Mouse (Mus musculus): ENCODE measurements around the gene Tsc22d3. TPM values are rescaled to one million over a fixed set of nuclear protein-coding genes. Genes with fewer than 3 reads are reported as not detected.

Tsc22d3 gene
- polyA plus RNA-seq, 1 experiment from 2014 or later, result 209 TPM

DNA sequence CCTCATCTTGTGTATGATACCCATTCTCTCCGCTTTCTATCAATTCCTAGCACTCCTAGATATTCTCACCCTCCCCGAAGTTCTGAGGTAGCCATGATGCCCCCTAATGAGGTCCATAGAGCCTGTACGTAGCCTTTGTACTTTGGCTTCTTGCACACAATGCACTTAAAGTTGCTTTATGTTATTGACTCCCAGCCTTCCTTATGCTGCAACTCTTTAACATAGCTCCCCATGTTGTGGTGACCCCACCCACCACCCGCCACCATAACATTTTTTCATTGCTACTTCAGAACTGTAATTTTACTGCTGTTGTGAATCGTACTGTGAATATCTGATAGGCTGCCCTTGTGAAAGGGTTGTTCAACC lies 74.2 kb downstream of the Tsc22d3 start:
- ATAC-seq (ENCODE audit: insufficient number of reproducible peaks, insufficient read depth, low FRiP score, low read depth), result no peak
- H3K9me3 ChIP-seq (ENCODE audit: control insufficient read depth, low read length), result no peaks in the 10 kb centered on the region
- H3K4me3 ChIP-seq (ENCODE audit: control insufficient read depth in 1 of 2, insufficient read depth in 1 of 2, low read depth in 1 of 2, low read length in 2 of 2), result no peak overlapping the region
- H3K4me2 ChIP-seq (ENCODE audit: low read length), result no peak overlapping the region
- no peaks in the 10 kb centered on the region for H3K4me1 ChIP-seq (ENCODE audit: control insufficient read depth in 2 of 2, insufficient read depth in 2 of 2, low read length in 2 of 2)
- no peak overlapping the region for H3K9ac ChIP-seq (ENCODE audit: low read length)
- H3K36me3 ChIP-seq (ENCODE audit: control insufficient read depth, insufficient read depth, low read length), result no peaks in the 10 kb centered on the region
- no peaks in the 10 kb centered on the region; the same call in 1 of the 2 replicates for H3K27me3 ChIP-seq (ENCODE audit: control insufficient read depth, insufficient read depth, low read length)
- no peak overlapping the region for H3K27ac ChIP-seq (replicated peaks in 1 of 2; ENCODE audit: control insufficient read depth in 1 of 2, insufficient read depth in 1 of 2, low read depth in 2 of 2, low read length in 2 of 2)
- WGBS, result 85% methylated on average over 5 of the region's 5 CpGs

DNA sequence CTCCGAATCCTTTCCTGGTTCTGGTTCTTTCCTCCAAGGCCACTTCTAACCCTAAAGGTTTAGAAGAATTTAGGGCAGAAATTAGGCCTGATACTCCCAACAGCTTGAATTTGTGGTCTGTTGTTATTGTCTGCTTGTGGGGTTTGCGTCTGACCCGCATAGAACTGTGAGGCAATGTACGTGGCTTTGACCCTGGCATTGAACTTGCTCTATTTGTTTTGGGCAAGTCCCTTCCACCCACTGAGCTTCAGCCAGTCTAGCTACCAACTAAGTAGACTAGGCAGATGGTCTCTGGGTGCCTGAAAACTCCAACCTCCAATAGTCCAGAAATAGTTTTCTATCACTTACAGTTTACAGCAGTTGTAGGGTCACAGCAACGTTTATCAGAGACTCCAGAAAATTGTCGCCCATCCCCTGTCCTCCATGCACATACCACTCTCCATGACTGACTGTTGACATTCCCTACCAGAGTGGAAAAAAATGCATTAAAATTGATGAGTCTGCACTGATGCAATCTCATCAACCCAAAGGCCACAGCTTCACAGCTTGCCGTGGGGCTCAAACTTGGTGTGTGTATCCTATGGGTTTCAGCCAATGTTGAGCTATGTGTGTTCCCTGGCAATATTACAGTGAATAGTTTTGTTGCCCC lies 74.7 kb downstream of the Tsc22d3 start:
- peaks cover 1 to 4% of the 10 kb centered on the region in 2 experiments; a peak in 2 of 4 replicates for H3K4me1 ChIP-seq (ENCODE audit: control insufficient read depth in 2 of 2, insufficient read depth in 2 of 2, low read length in 2 of 2)
- no peak for ATAC-seq (ENCODE audit: insufficient number of reproducible peaks, insufficient read depth, low FRiP score, low read depth)
- 71% methylated on average over 7 of the region's 7 CpGs for WGBS
- H3K4me2 ChIP-seq (ENCODE audit: low read length), result no peak overlapping the region
- no peaks in the 10 kb centered on the region; the same call in 1 of the 2 replicates for H3K27me3 ChIP-seq (ENCODE audit: control insufficient read depth, insufficient read depth, low read length)
- H3K36me3 ChIP-seq (ENCODE audit: control insufficient read depth, insufficient read depth, low read length), result no peaks in the 10 kb centered on the region
- no peak overlapping the region for H3K4me3 ChIP-seq (ENCODE audit: control insufficient read depth in 1 of 2, insufficient read depth in 1 of 2, low read depth in 1 of 2, low read length in 2 of 2)
- H3K9ac ChIP-seq (ENCODE audit: low read length), result no peak overlapping the region
- H3K27ac ChIP-seq (replicated peaks in 1 of 2; ENCODE audit: control insufficient read depth in 1 of 2, insufficient read depth in 1 of 2, low read depth in 2 of 2, low read length in 2 of 2), result no peak overlapping the region
- no peaks in the 10 kb centered on the region for H3K9me3 ChIP-seq (ENCODE audit: control insufficient read depth, low read length)

DNA sequence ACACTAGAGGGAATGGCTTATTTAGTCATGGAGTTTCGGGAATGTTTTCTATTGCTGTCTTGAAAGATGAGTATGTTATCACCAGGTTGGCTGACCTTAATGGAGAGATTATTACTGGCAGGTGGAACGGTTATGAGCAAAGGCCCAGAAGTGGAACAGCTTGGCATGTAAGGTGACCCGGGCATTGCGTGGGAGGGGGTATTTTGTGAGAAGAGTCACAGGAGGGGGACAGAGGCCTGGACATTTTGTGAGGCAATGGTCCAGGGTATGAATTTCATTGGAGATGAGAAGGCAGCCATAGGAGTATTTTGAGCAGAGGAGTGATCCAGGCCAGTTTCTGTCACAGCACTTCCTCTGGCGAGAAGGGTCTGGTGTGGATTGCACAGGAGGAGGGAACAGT lies 76.2 kb downstream of the Tsc22d3 start:
- H3K9ac ChIP-seq (ENCODE audit: low read length), result no peak overlapping the region
- WGBS, result 83% methylated on average over 5 of the region's 5 CpGs
- no peak for ATAC-seq (ENCODE audit: insufficient number of reproducible peaks, insufficient read depth, low FRiP score, low read depth)

DNA sequence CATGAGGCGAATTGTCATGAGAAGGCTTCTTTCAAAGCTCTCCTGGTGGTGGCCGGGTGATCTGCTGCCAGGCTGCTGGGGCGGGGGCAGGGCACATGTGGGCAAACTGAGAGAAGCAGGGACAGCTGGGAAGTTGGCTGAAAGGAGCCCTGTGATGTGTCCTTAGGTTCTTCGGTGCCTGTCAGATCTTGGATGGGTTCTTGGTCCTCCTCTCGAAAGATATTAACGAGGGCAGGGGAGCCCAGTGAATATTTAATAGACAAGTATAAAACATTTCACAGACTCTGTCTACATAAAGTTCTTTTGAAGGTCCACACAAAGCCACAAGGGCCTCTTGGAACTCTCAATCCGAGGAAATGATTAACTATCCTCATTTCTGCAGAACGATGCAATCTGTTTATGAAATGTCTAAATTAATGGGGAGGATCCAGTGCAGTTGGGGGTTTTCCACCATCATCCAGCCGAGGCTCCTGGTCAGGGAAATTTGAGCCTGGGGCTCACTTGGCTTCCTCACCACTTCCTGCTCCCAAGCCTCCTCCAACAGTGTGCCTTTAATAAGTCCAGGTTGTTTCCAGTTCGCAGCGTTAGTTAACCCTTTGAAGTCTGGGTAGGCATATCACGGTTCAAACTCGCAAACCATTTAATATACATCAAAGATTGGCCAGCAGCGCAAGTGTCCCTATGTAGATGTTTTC lies 78.2 kb downstream of the Tsc22d3 start:
- no peak for ATAC-seq (ENCODE audit: insufficient number of reproducible peaks, insufficient read depth, low FRiP score, low read depth)
- Histone ChIP-seq H3K27me3 (ENCODE audit: control insufficient read depth, insufficient read depth, low read length) (no peaks in the 10 kb centered on the region; the same call in 1 of the 2 replicates), H3K4me2 (ENCODE audit: low read length) (no peak overlapping the region), H3K9me3 (ENCODE audit: control insufficient read depth, low read length) (no peaks in the 10 kb centered on the region), H3K36me3 (ENCODE audit: control insufficient read depth, insufficient read depth, low read length) (no peaks in the 10 kb centered on the region), H3K4me1 (ENCODE audit: control insufficient read depth in 2 of 2, insufficient read depth in 2 of 2, low read length in 2 of 2) (peaks cover 2 to 5% of the 10 kb centered on the region in 2 experiments; a peak in 2 of 4 replicates), H3K27ac (replicated peaks in 1 of 2; ENCODE audit: control insufficient read depth in 1 of 2, insufficient read depth in 1 of 2, low read depth in 2 of 2, low read length in 2 of 2) (no peak overlapping the region), H3K9ac (ENCODE audit: low read length) (no peak overlapping the region), H3K4me3 (ENCODE audit: control insufficient read depth in 1 of 2, insufficient read depth in 1 of 2, low read depth in 1 of 2, low read length in 2 of 2) (no peak overlapping the region)
- 64% methylated on average over 14 of the region's 14 CpGs for WGBS

More for the DNA sequence above, 76.2 kb downstream of the Tsc22d3 start:
- no peaks in the 10 kb centered on the region for H3K36me3 ChIP-seq (ENCODE audit: control insufficient read depth, insufficient read depth, low read length)
- H3K9me3 ChIP-seq (ENCODE audit: control insufficient read depth, low read length), result no peaks in the 10 kb centered on the region
- H3K27me3 ChIP-seq (ENCODE audit: control insufficient read depth, insufficient read depth, low read length), result no peaks in the 10 kb centered on the region; the same call in 1 of the 2 replicates
- no peak overlapping the region for H3K4me3 ChIP-seq (ENCODE audit: control insufficient read depth in 1 of 2, insufficient read depth in 1 of 2, low read depth in 1 of 2, low read length in 2 of 2)
- no peak overlapping the region for H3K27ac ChIP-seq (replicated peaks in 1 of 2; ENCODE audit: control insufficient read depth in 1 of 2, insufficient read depth in 1 of 2, low read depth in 2 of 2, low read length in 2 of 2)
- H3K4me1 ChIP-seq (ENCODE audit: control insufficient read depth in 2 of 2, insufficient read depth in 2 of 2, low read length in 2 of 2), result peaks cover 2 to 5% of the 10 kb centered on the region in 2 experiments; a peak in 2 of 4 replicates
- no peak overlapping the region for H3K4me2 ChIP-seq (ENCODE audit: low read length)

DNA sequence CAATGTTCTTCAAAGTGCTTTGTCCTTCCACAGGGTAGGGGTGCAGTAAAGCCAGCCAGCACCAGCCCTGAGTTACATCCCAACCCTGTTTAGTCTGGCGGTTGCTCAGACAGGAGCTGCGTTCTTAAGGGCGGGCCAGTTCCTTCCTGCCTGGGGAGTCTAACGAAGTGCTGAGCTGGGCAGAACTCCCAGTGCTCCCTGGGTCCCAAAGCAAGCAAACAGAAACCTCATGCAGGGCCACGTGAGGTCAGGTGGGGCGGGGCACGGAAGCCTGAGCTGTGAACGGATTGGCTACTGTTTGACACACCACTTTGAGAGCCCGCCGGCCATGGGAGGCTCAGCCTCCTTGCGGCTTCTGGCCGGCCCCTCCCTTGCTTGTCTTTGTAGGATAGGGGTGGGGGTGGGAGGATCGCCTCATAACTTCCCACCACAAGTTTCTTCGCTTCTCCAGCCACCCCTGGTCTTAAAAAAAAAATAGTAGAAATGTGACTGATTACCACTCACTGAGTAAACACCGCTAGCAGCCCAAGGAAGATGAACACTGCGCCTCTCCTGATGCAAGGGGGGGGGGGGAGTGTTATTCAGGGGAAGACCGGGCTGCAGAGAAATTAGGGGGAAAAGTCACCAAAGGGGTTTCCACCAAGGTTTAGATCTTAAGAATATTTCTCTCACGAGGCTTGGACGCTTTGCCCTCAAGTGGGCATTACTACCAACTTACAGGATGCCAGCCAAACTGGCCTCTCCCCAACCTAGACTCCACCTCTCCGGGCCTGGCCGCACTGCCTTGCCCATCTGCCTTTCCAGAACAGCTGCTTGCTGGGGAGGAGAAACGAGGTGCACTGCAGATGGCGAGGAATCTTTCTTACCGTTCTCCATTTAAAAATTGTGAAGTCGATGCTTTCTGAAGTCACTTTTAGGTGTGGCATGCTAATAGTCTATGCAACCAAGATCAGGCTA lies 80.0 kb downstream of the Tsc22d3 start:
- peak overlapping the region; percentile 65 for H3K4me2 ChIP-seq (ENCODE audit: low read length)
- no peaks in the 10 kb centered on the region for H3K36me3 ChIP-seq (ENCODE audit: control insufficient read depth, insufficient read depth, low read length)
- peak overlapping the region; percentile 25 to 44; a peak in 3 of 4 replicates for H3K27ac ChIP-seq (replicated peaks in 1 of 2; ENCODE audit: control insufficient read depth in 1 of 2, insufficient read depth in 1 of 2, low read depth in 2 of 2, low read length in 2 of 2)
- no peaks in the 10 kb centered on the region for H3K9me3 ChIP-seq (ENCODE audit: control insufficient read depth, low read length)
- H3K27me3 ChIP-seq (ENCODE audit: control insufficient read depth, insufficient read depth, low read length), result no peaks in the 10 kb centered on the region; the same call in 1 of the 2 replicates
- peaks cover 2 to 5% of the 10 kb centered on the region in 2 experiments; a peak in 2 of 4 replicates for H3K4me1 ChIP-seq (ENCODE audit: control insufficient read depth in 2 of 2, insufficient read depth in 2 of 2, low read length in 2 of 2)
- H3K4me3 ChIP-seq (ENCODE audit: control insufficient read depth in 1 of 2, insufficient read depth in 1 of 2, low read depth in 1 of 2, low read length in 2 of 2), result peak overlapping the region; percentile 25 to 28
- WGBS, result 22% methylated on average over 25 of the region's 25 CpGs
- peak; percentile 93 for ATAC-seq (ENCODE audit: insufficient number of reproducible peaks, insufficient read depth, low FRiP score, low read depth)
- no peak overlapping the region; the same call in 1 of the 2 replicates for H3K9ac ChIP-seq (ENCODE audit: low read length)

DNA sequence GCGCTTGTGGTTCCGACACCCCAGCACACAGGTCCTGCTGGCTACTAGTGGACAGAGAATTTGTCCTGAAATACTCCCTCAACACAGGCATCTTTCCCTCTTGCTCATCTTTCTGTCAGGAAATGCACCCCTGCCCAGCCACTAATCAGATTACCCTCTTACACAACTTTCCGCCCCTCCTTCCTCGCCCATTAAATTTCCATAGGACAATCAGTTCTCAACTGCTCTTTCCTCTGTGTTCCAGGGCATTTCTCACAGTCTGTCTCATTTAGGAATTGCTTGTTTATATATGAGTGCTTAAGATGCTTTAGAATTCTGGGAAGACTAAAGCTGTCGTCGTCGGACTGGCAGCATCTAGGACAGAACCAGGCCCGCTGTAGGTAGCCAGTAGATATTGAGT lies 82.1 kb downstream of the Tsc22d3 start:
- H3K4me1 ChIP-seq (ENCODE audit: control insufficient read depth in 2 of 2, insufficient read depth in 2 of 2, low read length in 2 of 2), result peaks cover 2 to 5% of the 10 kb centered on the region in 2 experiments; a peak in 2 of 4 replicates
- H3K4me3 ChIP-seq (ENCODE audit: control insufficient read depth in 1 of 2, insufficient read depth in 1 of 2, low read depth in 1 of 2, low read length in 2 of 2), result no peak overlapping the region
- 86% methylated on average over 8 of the region's 8 CpGs for WGBS
- no peaks in the 10 kb centered on the region for H3K36me3 ChIP-seq (ENCODE audit: control insufficient read depth, insufficient read depth, low read length)
- H3K27me3 ChIP-seq (ENCODE audit: control insufficient read depth, insufficient read depth, low read length), result no peaks in the 10 kb centered on the region
- no peak overlapping the region for H3K9ac ChIP-seq (ENCODE audit: low read length)
- ATAC-seq (ENCODE audit: insufficient number of reproducible peaks, insufficient read depth, low FRiP score, low read depth), result no peak
- no peaks in the 10 kb centered on the region for H3K9me3 ChIP-seq (ENCODE audit: control insufficient read depth, low read length)
- H3K27ac ChIP-seq (replicated peaks in 1 of 2; ENCODE audit: control insufficient read depth in 1 of 2, insufficient read depth in 1 of 2, low read depth in 2 of 2, low read length in 2 of 2), result no peak overlapping the region
- no peak overlapping the region for H3K4me2 ChIP-seq (ENCODE audit: low read length)

DNA sequence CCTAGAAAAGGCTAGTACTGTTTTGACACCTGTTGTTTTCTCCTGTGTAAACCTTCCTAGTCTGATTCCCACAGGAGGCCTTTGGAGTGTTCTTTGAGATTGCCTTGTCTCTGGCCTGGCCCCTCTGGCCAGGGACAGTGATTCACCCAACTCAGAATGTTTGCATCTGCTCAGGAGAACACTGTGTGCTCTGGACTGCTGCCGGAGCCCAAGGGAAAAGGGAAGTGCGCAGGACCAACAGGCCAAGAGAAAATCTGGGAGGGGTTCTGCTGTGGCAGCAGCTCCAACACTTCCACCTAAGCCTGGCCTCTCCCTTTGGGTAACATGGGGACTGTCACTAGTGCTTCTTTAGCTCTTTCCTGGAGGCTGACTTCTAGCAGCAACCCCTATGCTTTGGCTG lies 87.1 kb downstream of the Tsc22d3 start:
- Histone ChIP-seq H3K27me3 (ENCODE audit: control insufficient read depth, insufficient read depth, low read length) (no peaks in the 10 kb centered on the region), H3K9me3 (ENCODE audit: control insufficient read depth, low read length) (no peaks in the 10 kb centered on the region), H3K36me3 (ENCODE audit: control insufficient read depth, insufficient read depth, low read length) (no peaks in the 10 kb centered on the region), H3K9ac (ENCODE audit: low read length) (no peak overlapping the region), H3K27ac (replicated peaks in 1 of 2; ENCODE audit: control insufficient read depth in 1 of 2, insufficient read depth in 1 of 2, low read depth in 2 of 2, low read length in 2 of 2) (no peak overlapping the region), H3K4me3 (ENCODE audit: control insufficient read depth in 1 of 2, insufficient read depth in 1 of 2, low read depth in 1 of 2, low read length in 2 of 2) (no peak overlapping the region), H3K4me1 (ENCODE audit: control insufficient read depth in 2 of 2, insufficient read depth in 2 of 2, low read length in 2 of 2) (peaks cover 5 to 8% of the 10 kb centered on the region in 2 experiments; a peak in 2 of 4 replicates), H3K4me2 (ENCODE audit: low read length) (no peak overlapping the region)
- 84% methylated on average over 2 of the region's 2 CpGs for WGBS
- no peak for ATAC-seq (ENCODE audit: insufficient number of reproducible peaks, insufficient read depth, low FRiP score, low read depth)
